Mouse (Mus musculus): ENCODE measurements at regions not wholly inside any gene's neighbourhood (a gene's known extent, or its start where the extent isn't known, plus 50 kb on each side); places are given as distances from the start of the nearest gene placed in this dataset.

DNA sequence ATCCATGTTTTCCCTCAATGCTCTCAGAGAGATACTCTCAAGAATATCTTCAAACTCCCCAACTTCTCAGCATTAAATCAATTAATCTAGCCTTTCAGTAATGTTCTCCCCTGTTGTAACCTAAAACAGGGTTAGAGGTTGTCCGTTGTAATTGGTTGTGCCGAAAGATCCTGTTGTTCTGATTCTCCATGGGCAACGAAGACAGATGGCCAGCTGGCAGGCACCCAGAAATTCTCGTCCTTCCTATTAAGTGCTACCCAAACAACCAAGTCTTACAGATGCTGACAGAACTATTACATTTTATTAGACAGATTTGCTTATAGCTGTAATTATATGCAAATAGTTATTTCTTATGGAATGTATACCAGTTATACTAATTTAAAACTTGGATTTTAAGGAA lies 225.9 kb upstream of the Tacr3 start:
- TF ChIP-seq CTCF (conservative IDR thresholded peaks at IDR 0.05; ENCODE audit: insufficient read depth, insufficient read length, low read depth, low read length) (no peak), POLR2A (IDR thresholded peaks at IDR 0.05; ENCODE audit: low read depth, low read length) (no peak)

Data from kidney, adult 2 months (tissue).